Mouse (Mus musculus) hindbrain, embryonic 12.5 days (tissue): ENCODE measurements around the gene Sstr2. TPM values are rescaled to one million over a fixed set of nuclear protein-coding genes. Genes with fewer than 3 reads are reported as not detected.

ENCODE experiments used
- ATAC-seq: fragments of 200-750 bp; cut with Nextera tagmentation; 2 replicates; pipeline ENCODE4 v1.8.0; 2017; ENCODE audit warnings: moderate TSS enrichment; ENCODE audit not compliant: low FRiP score
- H3K27ac ChIP-seq: fragments of 300-500 bp; sonication (generic); 2 replicates; pipeline ENCODE4 v1.5.1; 2016; ENCODE audit warnings: mild to moderate bottlenecking
- H3K27me3 ChIP-seq: fragments of 300-500 bp; sonication (generic); 2 replicates; pipeline ENCODE4 v1.6.1; 2016; ENCODE audit warnings: mild to moderate bottlenecking
- H3K36me3 ChIP-seq: fragments of 300-500 bp; sonication (generic); 2 replicates; pipeline ENCODE4 v1.6.1; 2016; ENCODE audit warnings: mild to moderate bottlenecking
- H3K4me1 ChIP-seq: fragments of 300-500 bp; sonication (generic); 2 replicates; pipeline ENCODE4 v1.6.1; 2016
- H3K4me2 ChIP-seq: fragments of 300-500 bp; sonication (generic); replicated peaks from 2 replicates; pipeline ENCODE4 v1.6.1; 2016; ENCODE audit warnings: mild to moderate bottlenecking
- H3K4me3 ChIP-seq: fragments of 300-500 bp; sonication (generic); 2 replicates; pipeline ENCODE4 v1.5.1; 2016; ENCODE audit warnings: mild to moderate bottlenecking
- H3K9ac ChIP-seq: fragments of 300-500 bp; sonication (generic); 2 replicates; pipeline ENCODE4 v1.6.1; 2016; ENCODE audit warnings: mild to moderate bottlenecking, moderate library complexity
- H3K9me3 ChIP-seq: fragments of 300-500 bp; sonication (generic); replicated peaks from 2 replicates; pipeline ENCODE4 v1.6.1; 2016; ENCODE audit warnings: mild to moderate bottlenecking
- WGBS: fragments of 180-500 bp; shearing (Covaris S2); methylation state at CpG from one replicate; pipeline ENCODE4 v1.1.7; 2016; 5-methylcytosine and 5-hydroxymethylcytosine counted together
- polyA plus RNA-seq: library from polyadenylated mRNA; unstranded; fragments of >200 nt; fragmentation: Nextera tagmentation; extraction: Ambion mirVana; gene quantifications from 2 replicates; pipeline ENCODE4 v1.2.1, GENCODE M21; 2016

The Sstr2 gene
- 35.3 and 37.8 TPM in 2 replicates for polyA plus RNA-seq

DNA sequence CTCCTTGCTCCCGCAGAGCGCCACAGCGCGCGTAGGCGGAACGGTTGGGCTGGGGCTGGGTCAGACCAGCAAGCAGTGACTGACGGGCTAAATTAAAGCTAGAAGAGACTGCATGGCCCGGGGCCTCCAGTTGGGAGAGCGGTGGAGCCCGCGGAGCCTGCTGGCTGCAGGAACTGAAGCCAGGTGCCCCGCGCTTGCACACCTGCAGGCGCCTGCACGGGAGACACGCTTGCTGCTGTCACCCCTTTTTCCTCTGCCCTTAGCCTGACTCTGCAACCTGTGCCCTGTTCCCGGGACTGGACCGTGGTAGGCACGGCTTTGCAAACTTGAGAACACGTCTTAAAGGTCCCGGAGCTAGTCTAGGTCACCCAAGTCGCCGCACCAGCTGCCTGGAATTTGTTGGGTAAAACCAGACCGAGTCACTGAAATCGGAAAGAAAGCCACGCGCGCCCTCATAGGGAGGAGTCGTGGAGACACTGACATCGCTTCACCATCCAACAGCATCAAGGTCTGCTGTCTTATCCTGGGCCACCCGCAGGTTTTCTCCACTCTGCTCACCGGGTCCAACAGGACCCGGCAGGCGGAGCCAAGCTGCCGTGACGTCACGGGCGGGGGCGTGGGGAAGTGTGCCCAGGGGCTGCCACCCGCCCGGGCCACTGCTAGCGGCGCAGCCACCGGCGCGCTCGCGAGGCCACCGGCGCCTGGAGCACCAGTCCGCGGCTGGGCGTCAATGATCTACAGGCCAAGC lies at the start of gene Sstr2:
Sstr2 (plus strand) TSS at position 671 of the 748 bp plus-strand sequence.
- Histone ChIP-seq H3K27me3 (peaks cover 30% of the 10 kb centered on the region), H3K27ac (peak within 1 kb of the TSS; percentile 37), H3K9ac (peak within 1 kb of the TSS; percentile 61), H3K36me3 (0 out of 2 replicates have a peak, but pooled peaks cover 2% of the 10 kb centered on the region), H3K4me3 (peak within 1 kb of the TSS; percentile 47), H3K4me1 (peaks cover 42% of the 10 kb centered on the region), H3K4me2 (peak within 1 kb of the TSS; percentile 77), H3K9me3 (no peaks in the 10 kb centered on the region)
- WGBS: under 1% methylated on average over 54 of the region's 54 CpGs
- peak; percentile 62 for ATAC-seq

GRCm38 (mm10) chr11:113571616-113572015 lies 47.5 kb upstream of the Sstr2 start:
- H3K36me3 ChIP-seq: no peaks in the 10 kb centered on the region
- H3K4me3 ChIP-seq: no peak overlapping the region
- H3K4me2 ChIP-seq: no peak overlapping the region
- H3K27me3 ChIP-seq: no peaks in the 10 kb centered on the region
- H3K4me1 ChIP-seq: peaks cover 14% of the 10 kb centered on the region
- no peak overlapping the region for H3K9ac ChIP-seq
- no peaks in the 10 kb centered on the region for H3K9me3 ChIP-seq
- ATAC-seq: no peak
- H3K27ac ChIP-seq: no peak overlapping the region

GRCm38 (mm10) chr11:113572641-113573040 lies 46.5 kb upstream of the Sstr2 start:
- ATAC-seq: 0 out of 2 replicates have a peak, but pooled peaks have one; percentile 32
- no peaks in the 10 kb centered on the region for H3K9me3 ChIP-seq
- no peak overlapping the region for H3K4me2 ChIP-seq
- H3K4me3 ChIP-seq: no peak overlapping the region
- 57% methylated on average over 6 of the region's 6 CpGs for WGBS
- H3K27ac ChIP-seq: peak overlapping the region; percentile 40; the same call in 1 of the 2 replicates
- peaks cover 14% of the 10 kb centered on the region for H3K4me1 ChIP-seq
- no peak overlapping the region for H3K9ac ChIP-seq
- H3K36me3 ChIP-seq: no peaks in the 10 kb centered on the region
- no peaks in the 10 kb centered on the region for H3K27me3 ChIP-seq

GRCm38 (mm10) chr11:113577221-113577620 lies 41.9 kb upstream of the Sstr2 start:
- no peak overlapping the region for H3K4me2 ChIP-seq
- no peaks in the 10 kb centered on the region for H3K27me3 ChIP-seq
- no peak overlapping the region for H3K9ac ChIP-seq
- no peak overlapping the region for H3K27ac ChIP-seq
- no peaks in the 10 kb centered on the region for H3K9me3 ChIP-seq
- 88% methylated on average over 4 of the region's 4 CpGs for WGBS
- no peak overlapping the region for H3K4me3 ChIP-seq
- no peak for ATAC-seq
- peaks cover 15% of the 10 kb centered on the region for H3K4me1 ChIP-seq
- no peaks in the 10 kb centered on the region for H3K36me3 ChIP-seq

- ATAC-seq: peak; percentile 86
- H3K4me2 ChIP-seq: no peak overlapping the region
- no peak overlapping the region for H3K9ac ChIP-seq
- no peaks in the 10 kb centered on the region for H3K27me3 ChIP-seq
- peaks cover 29% of the 10 kb centered on the region for H3K4me1 ChIP-seq
- H3K36me3 ChIP-seq: no peaks in the 10 kb centered on the region
- peak overlapping the region; percentile 83 for H3K27ac ChIP-seq
- no peak overlapping the region for H3K4me3 ChIP-seq
- 33% methylated on average over 11 of the region's 11 CpGs for WGBS
- H3K9me3 ChIP-seq: no peaks in the 10 kb centered on the region
These were observed 35.1 kb upstream of the Sstr2 start for GRCm38 (mm10) chr11:113583879-113584661.

- peaks cover 22% of the 10 kb centered on the region for H3K4me1 ChIP-seq
- no peak overlapping the region for H3K4me3 ChIP-seq
- peak overlapping the region; percentile 68; the same call in 1 of the 2 replicates for H3K27ac ChIP-seq
- H3K4me2 ChIP-seq: no peak overlapping the region
- no peaks in the 10 kb centered on the region for H3K36me3 ChIP-seq
- no peaks in the 10 kb centered on the region for H3K27me3 ChIP-seq
- no peak overlapping the region for H3K9ac ChIP-seq
- ATAC-seq: no peak
- WGBS: 19% methylated on average over 6 of the region's 6 CpGs
- no peaks in the 10 kb centered on the region for H3K9me3 ChIP-seq
These were observed 32.7 kb upstream of the Sstr2 start for GRCm38 (mm10) chr11:113586423-113586822.

DNA sequence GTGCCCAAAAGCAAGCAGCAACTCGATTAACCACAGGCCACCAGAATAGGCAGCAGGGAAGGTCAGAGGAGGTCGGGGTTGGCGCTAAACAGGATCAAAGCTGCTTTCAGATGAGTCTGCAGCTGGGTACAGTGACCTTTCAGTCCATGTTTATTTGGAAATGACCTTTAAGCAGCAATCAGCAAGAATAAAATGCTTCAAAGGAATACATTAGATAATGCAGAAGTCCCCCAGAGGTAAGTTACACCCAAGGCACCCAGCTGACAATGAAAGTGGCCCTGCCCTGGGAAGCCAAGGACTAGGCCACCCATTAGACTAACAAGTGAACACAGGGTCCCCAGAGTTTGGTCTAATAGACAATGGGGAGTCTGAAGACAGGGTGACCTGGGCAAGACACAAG lies 30.2 kb upstream of the Sstr2 start:
- no peaks in the 10 kb centered on the region for H3K9me3 ChIP-seq
- H3K4me3 ChIP-seq: no peak overlapping the region
- no peak overlapping the region for H3K9ac ChIP-seq
- WGBS: 50% methylated on average over 3 of the region's 3 CpGs
- no peak overlapping the region for H3K27ac ChIP-seq
- H3K27me3 ChIP-seq: no peaks in the 10 kb centered on the region
- H3K4me1 ChIP-seq: peaks cover 12% of the 10 kb centered on the region
- no peak overlapping the region for H3K4me2 ChIP-seq
- ATAC-seq: no peak
- H3K36me3 ChIP-seq: no peaks in the 10 kb centered on the region

- H3K4me2 ChIP-seq: no peak overlapping the region
- H3K4me1 ChIP-seq: no peaks in the 10 kb centered on the region
- no peak overlapping the region for H3K4me3 ChIP-seq
- H3K27me3 ChIP-seq: no peaks in the 10 kb centered on the region
- no peak for ATAC-seq
- WGBS: 87% methylated on average over 5 of the region's 5 CpGs
- H3K36me3 ChIP-seq: no peaks in the 10 kb centered on the region
- H3K27ac ChIP-seq: no peak overlapping the region
- H3K9me3 ChIP-seq: no peaks in the 10 kb centered on the region
- H3K9ac ChIP-seq: no peak overlapping the region
These were observed 24.0 kb upstream of the Sstr2 start for GRCm38 (mm10) chr11:113595144-113595543.

DNA sequence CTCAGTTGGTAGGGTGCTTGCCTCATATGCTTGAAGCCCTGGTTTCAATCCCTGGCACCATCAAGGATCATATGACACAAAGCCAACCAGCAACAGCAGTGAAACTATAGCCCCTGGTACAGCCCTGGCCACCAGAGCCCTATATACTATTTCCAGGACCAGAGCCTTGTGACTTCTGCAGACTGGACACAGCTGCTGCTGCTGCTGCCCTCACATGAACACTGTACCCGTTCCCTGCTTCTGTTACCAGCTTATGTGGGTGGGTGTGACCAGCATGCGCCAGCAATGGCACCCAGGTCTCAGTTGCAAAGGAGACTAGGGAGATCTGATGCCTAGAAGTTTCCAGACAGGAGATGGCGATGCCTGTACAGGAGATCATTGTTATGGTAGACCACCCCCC lies 21.5 kb upstream of the Sstr2 start:
- no peak for ATAC-seq
- WGBS: 93% methylated on average over 3 of the region's 3 CpGs

GRCm38 (mm10) chr11:113600526-113601245 lies 18.5 kb upstream of the Sstr2 start:
- Histone ChIP-seq H3K9ac (no peak overlapping the region), H3K36me3 (no peaks in the 10 kb centered on the region), H3K4me3 (no peak overlapping the region), H3K27ac (peak overlapping the region; percentile 80), H3K4me2 (no peak overlapping the region), H3K9me3 (no peaks in the 10 kb centered on the region), H3K27me3 (no peaks in the 10 kb centered on the region), H3K4me1 (peaks cover 29% of the 10 kb centered on the region)
- 77% methylated on average over 18 of the region's 18 CpGs for WGBS
- ATAC-seq: peak; percentile 39; the same call in 1 of the 2 replicates

More for the DNA sequence above, 21.5 kb upstream of the Sstr2 start:
- Histone ChIP-seq H3K4me2 (no peak overlapping the region), H3K4me3 (no peak overlapping the region), H3K9ac (no peak overlapping the region), H3K36me3 (no peaks in the 10 kb centered on the region), H3K27me3 (no peaks in the 10 kb centered on the region), H3K9me3 (no peaks in the 10 kb centered on the region), H3K27ac (no peak overlapping the region), H3K4me1 (peaks cover 20% of the 10 kb centered on the region)

- peak; percentile 64 for ATAC-seq
- no peak overlapping the region for H3K9ac ChIP-seq
- WGBS: 53% methylated on average over 12 of the region's 12 CpGs
- H3K27ac ChIP-seq: peak overlapping the region; percentile 80
- H3K4me2 ChIP-seq: no peak overlapping the region
- no peaks in the 10 kb centered on the region for H3K36me3 ChIP-seq
- H3K27me3 ChIP-seq: no peaks in the 10 kb centered on the region
- no peaks in the 10 kb centered on the region for H3K9me3 ChIP-seq
- no peak overlapping the region for H3K4me3 ChIP-seq
- peaks cover 29% of the 10 kb centered on the region for H3K4me1 ChIP-seq
These were observed 17.4 kb upstream of the Sstr2 start for GRCm38 (mm10) chr11:113601616-113602343.
